Mouse (Mus musculus) adrenal gland, postnatal 14 days (tissue): ENCODE measurements at regions not wholly inside any gene's neighbourhood (a gene's known extent, or its start where the extent isn't known, plus 50 kb on each side); places are given as distances from the start of the nearest gene placed in this dataset.

Source experiments
- DNase-seq: peaks from one replicate; pipeline ENCODE4 v3.0.0; 2021; ENCODE audit warnings: mixed read lengths

- DNase-seq, result no peak
Measured at GRCm38 (mm10) chr6:17157270-17157669, 92.3 kb downstream of the Tes start.

DNA sequence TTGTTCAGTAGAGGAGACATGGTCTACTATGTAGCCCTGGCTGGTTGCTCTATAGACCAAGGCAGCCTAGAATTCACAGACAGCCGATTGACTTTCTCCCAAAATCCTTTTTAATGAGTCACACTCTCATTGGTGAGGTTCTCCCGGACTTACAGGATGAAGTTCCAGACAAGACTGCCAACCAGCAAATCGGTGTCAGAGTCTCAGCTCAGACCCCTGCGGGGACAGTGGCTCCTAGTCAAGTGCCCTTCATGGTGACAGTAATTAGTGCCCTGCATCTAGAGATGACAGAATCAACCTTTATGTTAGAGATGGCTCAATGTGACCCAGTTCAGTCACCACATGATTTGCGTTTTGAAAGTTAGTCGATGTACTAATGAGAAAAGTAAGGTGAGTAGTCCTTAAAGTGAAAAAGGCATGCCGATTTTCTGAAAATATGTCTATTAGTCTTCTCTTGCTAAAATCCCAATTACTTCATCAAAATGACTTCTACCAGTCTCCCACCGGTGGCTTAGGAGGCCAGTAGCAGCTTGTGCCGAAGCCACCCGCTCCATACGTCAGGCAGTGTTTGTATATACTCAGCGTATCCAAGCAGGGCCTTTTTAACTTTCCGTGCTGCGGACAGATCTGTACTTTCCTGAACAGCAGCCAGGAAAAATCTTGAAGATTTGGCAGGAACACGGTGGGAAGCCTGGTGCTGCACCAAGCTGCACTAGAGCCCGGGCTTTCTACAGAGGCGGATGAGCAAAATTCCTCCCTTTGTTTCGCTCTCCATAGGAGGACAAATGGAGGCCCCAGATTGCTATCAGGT, 105.2 kb downstream of the Tes start:
- DNase-seq, result peak; percentile 32

- DNase-seq, result peak; percentile 34
Measured at GRCm38 (mm10) chr6:17170782-17171272, 105.9 kb downstream of the Tes start.

- peak; percentile 64 for DNase-seq
Measured at GRCm38 (mm10) chr6:17171273-17172011, 106.5 kb downstream of the Tes start.

GRCm38 (mm10) chr6:17172050-17172449, 107.1 kb downstream of the Tes start:
- no peak for DNase-seq

DNA sequence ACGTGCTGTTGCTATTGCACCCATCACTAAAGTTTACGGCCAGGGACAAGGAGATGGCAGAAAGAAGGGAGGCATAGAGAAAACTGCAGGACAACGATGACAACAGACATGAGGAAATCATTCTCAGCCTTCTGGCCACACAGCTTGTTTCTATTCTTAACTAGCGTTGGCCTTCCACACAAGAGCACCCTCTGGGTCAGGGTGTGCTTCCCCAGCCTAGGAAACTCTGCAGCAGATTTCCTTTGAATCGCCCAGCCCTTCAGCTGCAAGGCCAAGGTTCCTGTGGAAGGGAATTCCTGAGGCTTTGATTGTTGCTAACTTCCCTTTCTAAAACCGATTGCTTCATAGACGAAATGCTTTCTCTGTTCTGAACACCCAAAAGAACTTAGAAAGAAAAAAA, 103.8 kb upstream of the Cav2 start:
- DNase-seq, result peak; percentile 51

DNA sequence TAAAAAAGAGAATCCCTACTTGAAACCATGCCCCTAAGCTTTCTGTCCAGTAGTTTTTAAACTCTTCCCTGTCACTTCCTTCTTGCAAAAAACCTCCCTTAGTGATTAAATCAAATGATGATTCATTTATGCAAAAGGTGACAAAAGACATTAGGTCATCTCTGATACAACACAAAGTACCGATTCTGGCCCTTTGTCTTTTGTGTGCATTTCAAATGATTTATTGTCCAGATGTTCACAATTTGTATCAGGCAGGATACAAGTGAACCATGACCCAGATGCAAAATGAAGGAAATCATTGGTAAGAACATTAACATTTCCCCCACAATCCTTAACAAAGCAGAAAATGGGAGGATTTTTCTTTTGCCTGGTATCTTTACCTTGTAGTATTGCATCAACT, 101.5 kb upstream of the Cav2 start:
- DNase-seq, result no peak

- no peak for DNase-seq
Measured at GRCm38 (mm10) chr6:17186604-17187003, 94.4 kb upstream of the Cav2 start.

DNA sequence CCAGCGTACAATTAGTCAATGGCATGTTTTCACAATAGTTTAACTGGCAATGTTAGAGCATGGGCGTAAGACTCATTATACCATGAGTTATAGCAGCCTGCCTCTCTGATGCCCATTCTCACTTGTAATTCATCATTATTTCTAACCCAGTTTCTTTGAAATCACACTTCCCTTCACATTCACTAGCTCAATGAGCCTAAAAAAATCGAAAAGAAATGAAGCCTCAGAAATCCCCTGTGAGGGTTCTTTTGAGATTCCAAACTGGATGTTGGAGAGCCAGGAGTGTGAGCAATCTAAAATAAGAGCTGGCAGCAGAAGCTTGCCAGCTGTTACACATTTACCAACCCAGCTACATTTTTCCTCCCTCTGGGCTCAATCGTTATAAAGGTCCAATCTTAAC, 93.9 kb upstream of the Cav2 start:
- DNase-seq, result no peak

DNA sequence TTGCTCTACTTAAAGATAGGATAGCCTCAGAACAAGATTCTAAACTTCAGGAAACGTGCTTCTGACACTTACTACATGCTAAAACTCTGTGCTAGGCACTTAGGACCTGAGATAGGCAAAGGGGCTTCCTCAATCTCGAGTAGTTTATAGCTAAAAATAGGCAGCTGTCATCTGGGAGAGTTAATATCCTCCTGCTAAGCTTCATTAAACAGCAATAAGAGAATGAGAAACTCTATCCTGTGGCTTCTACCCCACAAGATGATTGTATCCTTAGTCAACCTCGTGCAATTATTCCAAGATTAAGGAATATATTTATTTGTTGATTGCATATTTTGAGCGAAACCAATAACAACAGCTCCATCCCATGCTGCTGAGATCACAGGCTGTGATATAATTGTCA, 85.4 kb upstream of the Cav2 start:
- DNase-seq, result no peak

- DNase-seq, result peak; percentile 52
Measured at GRCm38 (mm10) chr6:17197728-17198397, 83.1 kb upstream of the Cav2 start.

DNA sequence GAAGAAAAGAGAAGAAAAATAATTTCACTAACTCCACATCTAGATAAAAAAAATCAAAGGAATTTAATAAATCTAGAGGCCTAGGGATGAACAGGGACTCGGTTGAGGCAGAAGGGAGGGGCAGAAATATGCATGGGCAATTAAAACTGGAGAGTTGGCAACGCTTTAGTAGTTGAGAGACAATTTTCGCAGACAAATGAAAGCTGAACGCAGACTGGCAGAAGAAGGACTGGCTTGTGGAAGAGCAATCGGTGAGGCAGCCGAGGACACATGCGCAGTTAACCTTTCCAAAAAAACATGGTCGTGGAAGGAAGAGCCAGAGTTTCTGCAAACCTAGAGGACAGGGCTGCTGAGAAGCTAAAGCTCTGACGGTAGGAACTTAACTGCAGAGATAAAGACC, 82.1 kb upstream of the Cav2 start:
- no peak for DNase-seq

DNA sequence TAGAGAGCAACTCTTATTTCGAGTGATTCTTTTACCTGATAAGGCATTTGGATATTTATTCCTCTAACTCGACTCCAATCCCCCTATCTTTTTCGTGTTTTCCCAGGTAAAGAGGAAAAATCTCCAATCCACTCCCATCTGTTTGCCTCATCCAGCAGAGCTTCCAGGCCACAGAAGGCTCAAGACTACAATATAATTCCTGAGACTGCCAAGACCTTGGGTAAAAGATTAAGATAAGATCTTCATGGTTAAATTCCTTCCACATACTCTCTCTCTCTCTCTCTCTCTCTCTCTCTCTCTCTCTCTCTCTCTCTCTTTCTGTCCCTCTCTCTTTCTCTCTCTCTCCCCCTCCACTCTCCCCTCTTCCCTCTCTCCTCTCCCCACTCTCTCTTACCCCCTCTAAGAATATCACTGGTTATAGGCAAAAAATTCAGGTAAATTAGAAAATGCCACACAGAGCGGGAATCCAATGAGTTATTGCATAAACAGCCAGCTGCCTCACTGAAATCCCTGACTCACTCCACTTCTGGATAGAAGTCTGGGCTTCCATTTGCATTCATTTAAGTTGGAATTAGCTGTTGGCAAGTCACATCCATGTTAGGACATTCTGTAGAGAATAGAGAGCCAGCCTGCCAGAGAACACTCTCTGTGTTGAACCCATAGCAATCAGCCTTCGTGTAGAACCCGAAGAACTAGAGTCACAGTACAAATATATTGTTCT, 78.9 kb upstream of the Cav2 start:
- no peak for DNase-seq

DNA sequence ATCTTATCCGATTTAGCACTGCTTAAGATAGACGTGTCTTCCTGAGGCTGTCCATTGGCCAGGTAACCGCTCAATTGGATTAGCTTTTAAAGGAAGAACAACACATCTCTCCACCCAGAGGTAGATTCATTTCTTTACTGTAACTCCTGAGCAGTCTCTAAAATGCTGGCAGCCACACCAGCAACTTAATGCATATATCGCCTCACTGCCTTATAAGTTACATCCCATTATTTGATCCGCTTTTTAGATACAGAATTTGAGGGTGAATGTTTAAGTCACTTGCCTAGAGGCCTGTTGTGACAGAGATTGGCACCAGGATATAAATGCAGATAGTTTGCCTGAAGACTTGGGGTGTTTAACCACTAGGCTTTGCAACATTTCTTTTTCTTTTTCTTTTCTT, 77.7 kb upstream of the Cav2 start:
- no peak for DNase-seq

GRCm38 (mm10) chr6:17203900-17204686, 76.9 kb upstream of the Cav2 start:
- DNase-seq, result no peak

- DNase-seq, result no peak
Measured at GRCm38 (mm10) chr6:17206932-17207331, 74.1 kb upstream of the Cav2 start.

DNA sequence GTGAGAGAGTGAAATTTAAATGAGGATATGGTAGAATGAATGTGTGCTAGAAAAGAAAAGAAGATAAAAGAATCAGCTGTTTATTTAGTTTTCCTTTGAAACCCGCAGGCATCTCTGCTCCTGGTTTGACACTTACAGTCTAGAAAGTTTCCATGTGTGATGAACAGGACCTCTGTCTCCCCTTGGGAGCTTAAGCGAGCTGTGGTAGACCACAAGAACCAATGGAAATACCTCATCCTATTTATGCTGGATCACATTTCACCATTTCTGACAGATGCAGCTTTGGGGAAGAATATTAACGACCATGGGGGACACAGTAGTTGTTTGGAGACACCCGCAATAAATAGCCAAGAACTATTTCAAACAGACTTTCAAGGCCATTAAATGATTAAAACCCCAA, 71.2 kb upstream of the Cav2 start:
- no peak for DNase-seq

DNA sequence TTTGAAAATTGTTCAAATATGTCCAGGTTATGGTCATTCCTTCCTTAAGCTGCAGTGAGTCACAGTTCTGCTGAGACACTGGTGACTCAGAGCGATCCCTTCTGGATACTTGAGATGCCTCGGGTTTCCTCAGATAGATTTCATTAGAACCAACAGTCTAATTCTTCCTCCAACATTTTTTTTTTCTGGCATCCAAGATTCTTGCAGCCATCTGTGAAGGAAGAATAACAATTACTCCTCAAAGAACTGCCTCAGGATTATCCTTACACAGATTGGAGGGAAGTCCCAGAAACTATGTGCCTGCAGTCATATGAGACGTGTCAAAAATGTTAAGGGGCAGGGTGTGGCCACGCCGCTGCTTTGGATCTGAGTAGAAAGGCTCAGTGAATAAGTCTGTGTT, 69.6 kb upstream of the Cav2 start:
- DNase-seq, result no peak

DNA sequence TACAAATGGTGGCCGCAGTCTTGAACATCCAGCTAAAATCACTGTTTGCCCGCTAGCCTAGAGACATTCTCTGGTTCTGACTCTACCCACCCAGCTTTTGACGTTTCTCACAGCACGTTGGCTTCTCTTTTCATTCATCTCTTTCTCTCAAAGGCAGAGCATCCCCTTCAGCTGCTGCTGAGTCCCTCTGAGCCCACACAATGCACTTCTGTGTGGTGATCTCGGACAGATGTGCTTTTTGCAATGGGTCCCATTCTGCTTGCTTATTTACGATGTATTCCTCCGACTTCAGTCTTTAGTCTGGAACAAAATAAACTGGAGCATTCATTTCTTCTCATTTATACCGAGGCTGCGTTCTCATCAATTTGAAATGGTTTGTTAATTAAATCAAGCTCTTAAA, 66.2 kb upstream of the Cav2 start:
- DNase-seq, result no peak

DNA sequence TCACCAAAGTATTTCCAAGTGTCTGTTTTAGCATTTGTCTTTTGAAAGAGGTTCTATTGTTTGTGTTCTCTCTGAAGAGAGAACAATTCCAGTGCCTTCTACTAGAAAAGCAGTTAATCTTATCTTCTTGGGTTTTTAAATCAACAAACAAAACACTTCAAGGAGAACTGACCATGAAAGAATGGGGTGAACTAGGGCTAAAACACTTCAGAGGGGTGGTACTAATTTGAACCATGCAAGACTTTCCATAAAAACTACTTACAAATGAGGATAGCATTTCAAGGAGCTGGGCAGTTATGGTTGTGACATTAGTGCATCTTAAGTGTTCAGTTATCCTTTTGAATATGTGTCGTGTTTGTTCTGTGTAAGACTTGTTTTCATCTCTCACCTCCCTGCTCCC, 64.5 kb upstream of the Cav2 start:
- no peak for DNase-seq

GRCm38 (mm10) chr6:17223744-17224143, 57.2 kb upstream of the Cav2 start:
- no peak for DNase-seq

DNA sequence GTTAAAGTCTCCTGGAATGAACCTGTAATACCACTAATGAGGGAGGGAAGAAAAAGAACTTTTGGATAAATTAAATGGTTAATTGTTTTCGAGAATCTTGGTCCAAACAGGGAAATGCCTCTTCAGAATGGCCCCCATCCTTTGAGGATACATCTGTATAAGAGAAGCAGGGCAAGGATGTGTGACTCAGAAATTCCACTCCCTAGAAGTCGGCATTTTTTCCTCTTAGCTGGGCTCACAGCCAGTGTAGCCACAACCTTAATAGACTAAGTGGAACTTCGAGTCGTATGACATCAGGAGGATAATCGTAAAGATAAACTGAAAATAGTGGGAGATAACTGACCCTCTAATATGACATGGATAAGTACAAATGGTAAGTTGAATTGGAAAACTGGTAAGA, 56.1 kb upstream of the Cav2 start:
- peak; percentile 24 for DNase-seq
